Mouse (Mus musculus) forebrain, embryonic 13.5 days (tissue): ENCODE measurements at regions not wholly inside any gene's neighbourhood (a gene's known extent, or its start where the extent isn't known, plus 50 kb on each side); places are given as distances from the start of the nearest gene placed in this dataset.
A peak's percentile ranks its signal among the peaks of the same experiment; 100 is the strongest.

Experiments
- ATAC-seq: fragments of 200-750 bp; cut with Nextera tagmentation; 2 replicates; pipeline ENCODE4 v1.8.0; 2017
- H3K27ac ChIP-seq: fragments of 300-500 bp; sonication (generic); 2 replicates; pipeline ENCODE4 v1.5.1; 2015; ENCODE audit warnings: inconsistent platforms, mild to moderate bottlenecking, moderate library complexity
- H3K27me3 ChIP-seq: fragments of 300-500 bp; sonication (generic); 2 replicates; pipeline ENCODE4 v1.6.1; 2015; ENCODE audit warnings: mild to moderate bottlenecking, inconsistent platforms
- H3K36me3 ChIP-seq: fragments of 300-500 bp; sonication (generic); 2 replicates; pipeline ENCODE4 v1.6.1; 2015; ENCODE audit warnings: mild to moderate bottlenecking, inconsistent platforms; ENCODE audit not compliant: poor library complexity, severe bottlenecking
- H3K4me1 ChIP-seq: fragments of 300-500 bp; sonication (generic); 2 replicates; pipeline ENCODE4 v1.6.1; 2015; ENCODE audit warnings: inconsistent platforms
- H3K4me2 ChIP-seq: fragments of 300-500 bp; sonication (generic); 2 replicates; pipeline ENCODE4 v1.6.1; 2015; ENCODE audit warnings: inconsistent platforms, mild to moderate bottlenecking, moderate library complexity
- H3K4me3 ChIP-seq: fragments of 300-500 bp; sonication (generic); 2 replicates; pipeline ENCODE4 v1.5.1; 2015; ENCODE audit warnings: mild to moderate bottlenecking, inconsistent platforms
- H3K9ac ChIP-seq: fragments of 300-500 bp; sonication (generic); 2 replicates; pipeline ENCODE4 v1.6.1; 2015; ENCODE audit warnings: mild to moderate bottlenecking, inconsistent platforms
- H3K9me3 ChIP-seq: fragments of 300-500 bp; sonication (generic); replicated peaks from 2 replicates; pipeline ENCODE4 v1.6.1; 2016; ENCODE audit warnings: inconsistent platforms
- WGBS: fragments of 180-500 bp; shearing (Covaris S2); methylation state at CpG from one replicate; pipeline ENCODE4 v1.1.7; 2015; 5-methylcytosine and 5-hydroxymethylcytosine counted together

- Histone ChIP-seq H3K4me1 (0 out of 2 replicates have a peak, but pooled peaks cover 8% of the 10 kb centered on the region), H3K27me3 (no peaks in the 10 kb centered on the region), H3K9me3 (no peaks in the 10 kb centered on the region), H3K4me2 (no peak overlapping the region), H3K36me3 (no peaks in the 10 kb centered on the region), H3K4me3 (no peak overlapping the region), H3K27ac (no peak overlapping the region), H3K9ac (no peak overlapping the region)
- no peak for ATAC-seq
- WGBS: 89% methylated on average over 7 of the region's 7 CpGs
These were observed 278.5 kb downstream of the Dhx35 start for GRCm38 (mm10) chr2:159072997-159073690.

- no peak overlapping the region for H3K4me2 ChIP-seq
- no peak overlapping the region for H3K27ac ChIP-seq
- no peak for ATAC-seq
- no peaks in the 10 kb centered on the region for H3K27me3 ChIP-seq
- no peak overlapping the region for H3K9ac ChIP-seq
- peaks cover 12% of the 10 kb centered on the region; the same call in 1 of the 2 replicates for H3K4me1 ChIP-seq
- no peak overlapping the region for H3K4me3 ChIP-seq
- no peaks in the 10 kb centered on the region for H3K9me3 ChIP-seq
- no peaks in the 10 kb centered on the region for H3K36me3 ChIP-seq
- WGBS: 81% methylated on average over 7 of the region's 7 CpGs
These were observed 285.2 kb downstream of the Dhx35 start for GRCm38 (mm10) chr2:159079836-159080235.

- no peak overlapping the region for H3K4me3 ChIP-seq
- no peaks in the 10 kb centered on the region for H3K27me3 ChIP-seq
- no peak overlapping the region; the same call in 1 of the 2 replicates for H3K9ac ChIP-seq
- no peaks in the 10 kb centered on the region for H3K9me3 ChIP-seq
- peak; percentile 83 for ATAC-seq
- peak overlapping the region; percentile 27 for H3K27ac ChIP-seq
- 0 out of 2 replicates have a peak overlapping the region, but pooled peaks have one; percentile 20 for H3K4me2 ChIP-seq
- H3K36me3 ChIP-seq: no peaks in the 10 kb centered on the region
- H3K4me1 ChIP-seq: peaks cover 12% of the 10 kb centered on the region; the same call in 1 of the 2 replicates
- WGBS: 45% methylated on average over 19 of the region's 19 CpGs
These were observed 286.4 kb downstream of the Dhx35 start for GRCm38 (mm10) chr2:159080784-159081544.

- H3K36me3 ChIP-seq: no peaks in the 10 kb centered on the region
- no peaks in the 10 kb centered on the region for H3K4me1 ChIP-seq
- H3K27me3 ChIP-seq: no peaks in the 10 kb centered on the region
- H3K27ac ChIP-seq: no peak overlapping the region
- WGBS: 83% methylated on average over 2 of the region's 2 CpGs
- no peak for ATAC-seq
- H3K9me3 ChIP-seq: no peaks in the 10 kb centered on the region
- no peak overlapping the region for H3K9ac ChIP-seq
- no peak overlapping the region for H3K4me3 ChIP-seq
- no peak overlapping the region for H3K4me2 ChIP-seq
These were observed 292.2 kb downstream of the Dhx35 start for GRCm38 (mm10) chr2:159086836-159087235.

- Histone ChIP-seq H3K36me3 (no peaks in the 10 kb centered on the region), H3K27ac (no peak overlapping the region), H3K27me3 (no peaks in the 10 kb centered on the region), H3K4me3 (no peak overlapping the region), H3K4me1 (no peaks in the 10 kb centered on the region), H3K9me3 (no peaks in the 10 kb centered on the region), H3K4me2 (no peak overlapping the region), H3K9ac (no peak overlapping the region)
- WGBS: 94% methylated on average over 4 of the region's 4 CpGs
- ATAC-seq: no peak
These were observed 293.6 kb downstream of the Dhx35 start for GRCm38 (mm10) chr2:159088196-159088595.

- 53% methylated on average over 2 of the region's 2 CpGs for WGBS
These were observed 302.1 kb downstream of the Dhx35 start for GRCm38 (mm10) chr2:159096667-159097066.

GRCm38 (mm10) chr2:159134042-159134441 is 339.4 kb downstream of the Dhx35 start:
- no peak for ATAC-seq
- H3K9ac ChIP-seq: no peak overlapping the region
- 89% methylated on average over 6 of the region's 6 CpGs for WGBS
- H3K9me3 ChIP-seq: no peaks in the 10 kb centered on the region
- H3K4me3 ChIP-seq: no peak overlapping the region
- H3K36me3 ChIP-seq: no peaks in the 10 kb centered on the region
- no peaks in the 10 kb centered on the region for H3K4me1 ChIP-seq
- H3K4me2 ChIP-seq: no peak overlapping the region
- H3K27ac ChIP-seq: no peak overlapping the region
- H3K27me3 ChIP-seq: no peaks in the 10 kb centered on the region

More at GRCm38 (mm10) chr2:159096667-159097066, 302.1 kb downstream of the Dhx35 start:
- Histone ChIP-seq H3K9me3 (no peaks in the 10 kb centered on the region), H3K4me2 (no peak overlapping the region), H3K4me1 (peaks cover 8% of the 10 kb centered on the region; the same call in 1 of the 2 replicates), H3K36me3 (no peaks in the 10 kb centered on the region), H3K9ac (no peak overlapping the region), H3K27me3 (no peaks in the 10 kb centered on the region), H3K27ac (0 out of 2 replicates have a peak overlapping the region, but pooled peaks have one; percentile 48), H3K4me3 (no peak overlapping the region)
- peak; percentile 19; the same call in 1 of the 2 replicates for ATAC-seq

GRCm38 (mm10) chr2:159138603-159139002 is 344.0 kb downstream of the Dhx35 start:
- 92% methylated on average over 2 of the region's 2 CpGs for WGBS
- ATAC-seq: no peak
- no peaks in the 10 kb centered on the region for H3K27me3 ChIP-seq
- no peak overlapping the region for H3K9ac ChIP-seq
- no peaks in the 10 kb centered on the region for H3K4me1 ChIP-seq
- H3K9me3 ChIP-seq: no peaks in the 10 kb centered on the region
- H3K4me2 ChIP-seq: no peak overlapping the region
- H3K4me3 ChIP-seq: no peak overlapping the region
- no peaks in the 10 kb centered on the region for H3K36me3 ChIP-seq
- H3K27ac ChIP-seq: no peak overlapping the region

- Histone ChIP-seq H3K9ac (no peak overlapping the region), H3K4me1 (no peaks in the 10 kb centered on the region), H3K36me3 (no peaks in the 10 kb centered on the region), H3K27me3 (no peaks in the 10 kb centered on the region), H3K27ac (no peak overlapping the region), H3K9me3 (no peaks in the 10 kb centered on the region), H3K4me2 (no peak overlapping the region), H3K4me3 (no peak overlapping the region)
- WGBS: 91% methylated on average over 6 of the region's 6 CpGs
- ATAC-seq: no peak
These were observed 351.4 kb downstream of the Dhx35 start for GRCm38 (mm10) chr2:159145980-159146379.

- H3K27me3 ChIP-seq: no peaks in the 10 kb centered on the region
- no peak for ATAC-seq
- no peaks in the 10 kb centered on the region for H3K36me3 ChIP-seq
- no peak overlapping the region for H3K4me3 ChIP-seq
- no peak overlapping the region for H3K27ac ChIP-seq
- no peak overlapping the region for H3K4me2 ChIP-seq
- 44% methylated on average over 7 of the region's 7 CpGs for WGBS
- H3K9ac ChIP-seq: no peak overlapping the region
- no peaks in the 10 kb centered on the region for H3K9me3 ChIP-seq
- H3K4me1 ChIP-seq: no peaks in the 10 kb centered on the region
These were observed 369.4 kb downstream of the Dhx35 start for GRCm38 (mm10) chr2:159163985-159164384.

GRCm38 (mm10) chr2:159168553-159169064 is 374.0 kb downstream of the Dhx35 start:
- WGBS: 71% methylated on average over 7 of the region's 7 CpGs
- no peaks in the 10 kb centered on the region for H3K27me3 ChIP-seq

GRCm38 (mm10) chr2:159196156-159196555 is 401.5 kb downstream of the Dhx35 start:
- ATAC-seq: no peak
- 54% methylated on average over 7 of the region's 7 CpGs for whole genome bisulfite sequencing
- no peaks in the 10 kb centered on the region for H3K27me3 ChIP-seq
- no peak overlapping the region for H3K4me3 ChIP-seq
- H3K4me2 ChIP-seq: no peak overlapping the region
- H3K9ac ChIP-seq: no peak overlapping the region
- no peaks in the 10 kb centered on the region for H3K4me1 ChIP-seq
- no peaks in the 10 kb centered on the region for H3K9me3 ChIP-seq
- no peaks in the 10 kb centered on the region for H3K36me3 ChIP-seq
- no peak overlapping the region for H3K27ac ChIP-seq

More at GRCm38 (mm10) chr2:159168553-159169064, 374.0 kb downstream of the Dhx35 start:
- Histone ChIP-seq H3K4me3 (no peak overlapping the region), H3K4me1 (no peaks in the 10 kb centered on the region), H3K9ac (no peak overlapping the region), H3K27ac (no peak overlapping the region), H3K9me3 (no peaks in the 10 kb centered on the region), H3K36me3 (no peaks in the 10 kb centered on the region), H3K4me2 (no peak overlapping the region)
- no peak for ATAC-seq
